Mouse (Mus musculus) neural tube, embryonic 12.5 days (tissue): ENCODE measurements at regions not wholly inside any gene's neighbourhood (a gene's known extent, or its start where the extent isn't known, plus 50 kb on each side); places are given as distances from the start of the nearest gene placed in this dataset.

ENCODE experiments used
- ATAC-seq: fragments of 200-750 bp; cut with Nextera tagmentation; 2 replicates; pipeline ENCODE4 v1.8.0; 2017; ENCODE audit warnings: low read depth, mild to moderate bottlenecking, moderate TSS enrichment, moderate library complexity; ENCODE audit not compliant: low FRiP score
- H3K27ac ChIP-seq: fragments of 300-500 bp; sonication (generic); 2 replicates; pipeline ENCODE4 v1.5.1; 2016
- H3K27me3 ChIP-seq: fragments of 300-500 bp; sonication (generic); replicated peaks from 2 replicates; pipeline ENCODE4 v1.6.1; 2016; ENCODE audit warnings: mild to moderate bottlenecking
- H3K36me3 ChIP-seq: fragments of 300-500 bp; sonication (generic); 2 replicates; pipeline ENCODE4 v1.6.1; 2016; ENCODE audit warnings: mild to moderate bottlenecking
- H3K4me1 ChIP-seq: fragments of 300-500 bp; sonication (generic); 2 replicates; pipeline ENCODE4 v1.6.1; 2016
- H3K4me2 ChIP-seq: fragments of 300-500 bp; sonication (generic); replicated peaks from 2 replicates; pipeline ENCODE4 v1.6.1; 2016; ENCODE audit warnings: mild to moderate bottlenecking
- H3K4me3 ChIP-seq: fragments of 300-500 bp; sonication (generic); 2 replicates; pipeline ENCODE4 v1.5.1; 2016
- H3K9ac ChIP-seq: fragments of 300-500 bp; sonication (generic); 2 replicates; pipeline ENCODE4 v1.6.1; 2016; ENCODE audit warnings: mild to moderate bottlenecking
- H3K9me3 ChIP-seq: fragments of 300-500 bp; sonication (generic); 2 replicates; pipeline ENCODE4 v1.6.1; 2016; ENCODE audit warnings: mild to moderate bottlenecking
- WGBS: fragments of 180-500 bp; shearing (Covaris S2); methylation state at CpG from one replicate; pipeline ENCODE4 v1.1.7; 2016; 5-methylcytosine and 5-hydroxymethylcytosine counted together

- peaks cover 11% of the 10 kb centered on the region; the same call in 1 of the 2 replicates for H3K9me3 ChIP-seq
- H3K4me1 ChIP-seq, result no peaks in the 10 kb centered on the region
- H3K4me3 ChIP-seq, result no peak overlapping the region
- ATAC-seq, result no peak
- WGBS, result 80% methylated on average over 4 of the region's 4 CpGs
- H3K9ac ChIP-seq, result no peak overlapping the region
- H3K27me3 ChIP-seq, result no peaks in the 10 kb centered on the region
- H3K4me2 ChIP-seq, result no peak overlapping the region
- H3K36me3 ChIP-seq, result no peaks in the 10 kb centered on the region
- H3K27ac ChIP-seq, result no peak overlapping the region
These were observed 252.6 kb upstream of the Stt3b start for GRCm38 (mm10) chr9:115562783-115563182.

DNA sequence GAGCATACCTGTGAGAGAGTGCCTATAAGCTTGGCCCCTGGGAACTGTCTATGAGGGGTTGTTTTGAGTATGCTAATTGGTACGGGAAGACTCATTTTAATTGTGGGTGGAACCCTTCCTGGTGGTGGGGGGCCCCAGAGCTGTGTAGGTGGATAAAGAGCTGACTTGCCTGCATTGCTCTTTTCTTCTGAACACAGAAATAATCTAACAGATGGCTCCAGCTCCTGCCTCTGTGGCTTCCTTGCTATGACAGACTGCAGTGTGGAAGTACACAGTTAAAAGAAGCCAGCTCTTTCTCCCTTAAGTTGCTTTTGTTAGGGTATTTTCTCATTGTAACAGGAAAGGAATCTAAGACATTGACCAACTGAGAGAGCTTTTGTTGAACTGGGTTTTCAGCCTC, 254.1 kb upstream of the Stt3b start:
- Histone ChIP-seq H3K9me3 (peaks cover 6% of the 10 kb centered on the region; the same call in 1 of the 2 replicates), H3K27ac (no peak overlapping the region), H3K27me3 (no peaks in the 10 kb centered on the region), H3K4me1 (no peaks in the 10 kb centered on the region), H3K4me2 (no peak overlapping the region), H3K4me3 (no peak overlapping the region), H3K9ac (no peak overlapping the region), H3K36me3 (no peaks in the 10 kb centered on the region)
- ATAC-seq, result no peak
- 61% methylated on average over 1 of the region's 1 CpGs for WGBS

DNA sequence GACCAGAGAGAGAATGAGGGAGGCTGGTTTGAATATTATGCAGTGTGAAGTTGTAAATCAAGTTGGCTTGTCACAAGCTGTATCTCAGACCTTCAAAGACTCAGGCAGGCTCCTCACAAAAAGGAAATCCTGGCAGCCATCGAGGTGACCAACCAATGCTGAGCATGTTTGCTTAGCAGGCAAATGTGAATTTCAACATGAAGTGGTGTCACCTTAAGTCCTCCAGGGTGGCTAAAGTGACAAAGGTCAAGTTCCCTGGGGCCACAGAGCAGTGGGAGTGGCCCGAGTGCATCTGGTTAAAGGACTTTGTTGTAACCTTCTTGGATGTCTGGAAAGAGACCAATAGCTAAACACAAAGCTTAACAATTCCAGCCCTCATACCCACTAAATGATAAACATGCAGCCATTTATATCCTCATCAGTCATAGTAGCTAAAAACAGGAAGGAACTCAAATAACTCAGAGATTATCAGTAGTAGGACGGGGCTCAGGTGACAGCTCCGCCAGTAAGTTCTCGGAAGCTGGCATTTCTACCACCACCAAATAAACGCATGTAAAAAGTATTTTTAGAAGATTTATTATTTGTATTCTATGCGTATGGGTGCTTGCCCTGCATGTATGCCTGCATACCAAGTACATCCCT, 258.6 kb upstream of the Stt3b start:
- 77% methylated on average over 7 of the region's 7 CpGs for WGBS
- no peak for ATAC-seq
- H3K9me3 ChIP-seq, result no peaks in the 10 kb centered on the region
- no peak overlapping the region for H3K27ac ChIP-seq
- no peaks in the 10 kb centered on the region for H3K36me3 ChIP-seq
- no peak overlapping the region for H3K4me3 ChIP-seq
- no peaks in the 10 kb centered on the region for H3K27me3 ChIP-seq
- no peaks in the 10 kb centered on the region for H3K4me1 ChIP-seq
- H3K4me2 ChIP-seq, result no peak overlapping the region
- H3K9ac ChIP-seq, result no peak overlapping the region

DNA sequence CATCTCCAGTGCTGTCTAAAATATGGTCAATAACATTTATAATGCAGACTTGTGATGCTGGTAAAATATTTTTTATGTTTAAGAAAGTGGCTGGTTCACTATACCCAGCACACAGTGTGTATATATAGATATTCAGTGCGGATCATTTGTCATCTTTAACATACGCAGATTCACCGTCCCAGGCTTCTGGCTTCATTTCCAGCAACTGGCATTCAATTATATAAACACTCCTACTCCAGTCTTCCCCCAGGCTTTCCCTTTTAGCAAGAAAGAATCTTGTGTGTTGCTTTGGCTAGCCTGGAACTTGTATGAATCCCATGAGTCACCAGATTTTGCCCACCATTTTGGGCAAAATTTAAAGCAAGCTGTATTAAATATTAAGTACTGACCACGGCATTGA, 260.8 kb upstream of the Stt3b start:
- no peak overlapping the region for H3K4me3 ChIP-seq
- WGBS, result 88% methylated on average over 4 of the region's 4 CpGs
- H3K9me3 ChIP-seq, result no peaks in the 10 kb centered on the region
- H3K27ac ChIP-seq, result no peak overlapping the region
- no peak overlapping the region for H3K9ac ChIP-seq
- H3K4me1 ChIP-seq, result no peaks in the 10 kb centered on the region
- H3K36me3 ChIP-seq, result no peaks in the 10 kb centered on the region
- H3K27me3 ChIP-seq, result no peaks in the 10 kb centered on the region
- H3K4me2 ChIP-seq, result no peak overlapping the region
- ATAC-seq, result no peak

GRCm38 (mm10) chr9:115581116-115581515, 270.9 kb upstream of the Stt3b start:
- Histone ChIP-seq H3K9ac (no peak overlapping the region), H3K9me3 (peaks cover 7% of the 10 kb centered on the region; the same call in 1 of the 2 replicates), H3K27ac (no peak overlapping the region), H3K4me3 (no peak overlapping the region), H3K4me1 (no peaks in the 10 kb centered on the region), H3K4me2 (no peak overlapping the region), H3K36me3 (no peaks in the 10 kb centered on the region), H3K27me3 (no peaks in the 10 kb centered on the region)
- 74% methylated on average over 3 of the region's 3 CpGs for WGBS
- no peak for ATAC-seq

DNA sequence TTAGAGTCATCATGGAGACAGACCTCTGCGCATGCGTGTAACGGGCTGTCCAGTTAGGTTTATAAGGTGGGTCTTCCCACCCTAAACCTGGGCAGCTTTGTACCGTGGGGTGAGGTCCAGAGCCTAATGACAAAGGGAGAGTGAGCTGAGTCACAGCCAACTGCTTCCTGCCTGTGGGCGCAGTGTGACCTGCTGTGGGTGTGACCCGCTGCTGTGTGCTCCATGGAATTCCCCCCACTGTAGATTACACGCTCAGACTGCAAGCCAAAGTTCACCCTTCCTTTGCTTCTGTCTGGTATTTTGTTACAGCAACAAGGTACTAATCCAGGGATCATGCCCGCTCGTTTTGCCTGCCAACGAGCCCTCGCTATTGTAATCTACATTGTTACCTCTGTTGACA, 273.3 kb upstream of the Stt3b start:
- Histone ChIP-seq H3K4me2 (no peak overlapping the region), H3K9me3 (no peaks in the 10 kb centered on the region), H3K9ac (no peak overlapping the region), H3K27ac (no peak overlapping the region), H3K4me3 (no peak overlapping the region), H3K36me3 (no peaks in the 10 kb centered on the region), H3K27me3 (no peaks in the 10 kb centered on the region), H3K4me1 (no peaks in the 10 kb centered on the region)
- WGBS, result 94% methylated on average over 11 of the region's 11 CpGs
- ATAC-seq, result no peak

DNA sequence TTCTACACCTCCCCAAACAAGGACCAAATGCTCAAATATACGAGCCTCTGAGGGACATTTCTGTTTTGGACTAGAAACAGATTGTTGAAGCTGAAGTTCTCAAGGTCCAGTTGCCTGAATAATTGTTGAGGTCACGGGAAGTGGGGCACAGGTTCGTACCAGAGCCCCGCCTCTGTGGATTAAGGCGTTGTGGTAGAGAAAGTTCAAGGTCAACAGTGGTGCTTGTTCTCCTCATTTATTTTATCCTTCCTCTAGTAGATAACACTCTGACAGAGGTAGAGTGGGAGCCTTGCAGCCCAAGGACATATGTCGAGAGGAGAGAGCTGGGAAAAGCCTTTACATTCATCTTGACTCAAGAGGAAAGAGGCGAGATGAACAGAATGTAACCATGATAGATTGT, 274.7 kb upstream of the Stt3b start:
- Histone ChIP-seq H3K9ac (no peak overlapping the region), H3K4me3 (no peak overlapping the region), H3K27ac (no peak overlapping the region), H3K9me3 (no peaks in the 10 kb centered on the region), H3K4me2 (no peak overlapping the region), H3K36me3 (no peaks in the 10 kb centered on the region), H3K4me1 (no peaks in the 10 kb centered on the region), H3K27me3 (no peaks in the 10 kb centered on the region)
- no peak for ATAC-seq
- 79% methylated on average over 7 of the region's 7 CpGs for WGBS

GRCm38 (mm10) chr9:115592466-115592865, 282.2 kb upstream of the Stt3b start:
- Histone ChIP-seq H3K27me3 (no peaks in the 10 kb centered on the region), H3K4me3 (no peak overlapping the region), H3K36me3 (no peaks in the 10 kb centered on the region), H3K27ac (no peak overlapping the region), H3K4me2 (no peak overlapping the region), H3K9ac (no peak overlapping the region), H3K9me3 (no peaks in the 10 kb centered on the region), H3K4me1 (no peaks in the 10 kb centered on the region)
- 74% methylated on average over 5 of the region's 5 CpGs for WGBS
- ATAC-seq, result no peak

GRCm38 (mm10) chr9:115600228-115600627, 290.0 kb upstream of the Stt3b start:
- no peaks in the 10 kb centered on the region for H3K9me3 ChIP-seq
- no peaks in the 10 kb centered on the region for H3K36me3 ChIP-seq
- no peak overlapping the region for H3K4me2 ChIP-seq
- 87% methylated on average over 9 of the region's 9 CpGs for WGBS
- peaks cover 4% of the 10 kb centered on the region; the same call in 1 of the 2 replicates for H3K4me1 ChIP-seq
- ATAC-seq, result no peak
- no peaks in the 10 kb centered on the region for H3K27me3 ChIP-seq
- no peak overlapping the region for H3K27ac ChIP-seq
- no peak overlapping the region for H3K9ac ChIP-seq
- H3K4me3 ChIP-seq, result no peak overlapping the region

DNA sequence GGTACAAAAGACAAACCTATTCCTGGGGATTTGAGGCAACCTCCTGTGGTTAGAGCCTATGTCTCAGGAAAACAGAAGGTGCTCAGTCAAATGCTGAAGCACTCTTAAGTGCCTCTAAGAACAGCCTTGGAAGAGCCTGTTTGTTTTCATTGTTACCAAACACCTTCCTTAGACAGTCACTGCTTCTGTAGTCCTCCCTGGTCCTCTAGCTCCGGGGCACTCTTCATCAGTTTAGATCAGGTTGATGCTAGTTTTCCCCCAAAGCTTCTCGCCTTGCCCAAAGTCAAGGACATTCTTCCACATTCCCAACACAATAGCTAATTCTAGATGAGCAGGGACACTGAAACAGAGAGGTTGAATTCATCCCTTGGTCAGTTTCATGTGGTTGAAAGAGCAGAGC, 290.6 kb upstream of the Stt3b start:
- H3K27ac ChIP-seq, result no peak overlapping the region
- no peak overlapping the region for H3K9ac ChIP-seq
- H3K4me3 ChIP-seq, result no peak overlapping the region
- H3K4me2 ChIP-seq, result no peak overlapping the region
- H3K9me3 ChIP-seq, result no peaks in the 10 kb centered on the region
- WGBS, result 82% methylated on average over 2 of the region's 2 CpGs
- H3K4me1 ChIP-seq, result peaks cover 4% of the 10 kb centered on the region; the same call in 1 of the 2 replicates
- H3K27me3 ChIP-seq, result no peaks in the 10 kb centered on the region
- no peak for ATAC-seq
- no peaks in the 10 kb centered on the region for H3K36me3 ChIP-seq

GRCm38 (mm10) chr9:115602772-115603171, 292.6 kb upstream of the Stt3b start:
- no peak overlapping the region for H3K9ac ChIP-seq
- no peak overlapping the region for H3K4me2 ChIP-seq
- WGBS, result 93% methylated on average over 7 of the region's 7 CpGs
- ATAC-seq, result no peak
- no peak overlapping the region for H3K27ac ChIP-seq
- H3K27me3 ChIP-seq, result no peaks in the 10 kb centered on the region
- H3K9me3 ChIP-seq, result no peaks in the 10 kb centered on the region
- H3K36me3 ChIP-seq, result no peaks in the 10 kb centered on the region
- no peak overlapping the region for H3K4me3 ChIP-seq
- H3K4me1 ChIP-seq, result peaks cover 4% of the 10 kb centered on the region; the same call in 1 of the 2 replicates

- ATAC-seq, result peak; percentile 89
- Histone ChIP-seq H3K9me3 (no peaks in the 10 kb centered on the region), H3K27me3 (no peaks in the 10 kb centered on the region), H3K27ac (no peak overlapping the region), H3K9ac (no peak overlapping the region), H3K4me3 (no peak overlapping the region), H3K36me3 (no peaks in the 10 kb centered on the region), H3K4me1 (peaks cover 4% of the 10 kb centered on the region; the same call in 1 of the 2 replicates), H3K4me2 (no peak overlapping the region)
- WGBS, result 51% methylated on average over 3 of the region's 3 CpGs
These were observed 294.2 kb upstream of the Stt3b start for GRCm38 (mm10) chr9:115604450-115604849.

DNA sequence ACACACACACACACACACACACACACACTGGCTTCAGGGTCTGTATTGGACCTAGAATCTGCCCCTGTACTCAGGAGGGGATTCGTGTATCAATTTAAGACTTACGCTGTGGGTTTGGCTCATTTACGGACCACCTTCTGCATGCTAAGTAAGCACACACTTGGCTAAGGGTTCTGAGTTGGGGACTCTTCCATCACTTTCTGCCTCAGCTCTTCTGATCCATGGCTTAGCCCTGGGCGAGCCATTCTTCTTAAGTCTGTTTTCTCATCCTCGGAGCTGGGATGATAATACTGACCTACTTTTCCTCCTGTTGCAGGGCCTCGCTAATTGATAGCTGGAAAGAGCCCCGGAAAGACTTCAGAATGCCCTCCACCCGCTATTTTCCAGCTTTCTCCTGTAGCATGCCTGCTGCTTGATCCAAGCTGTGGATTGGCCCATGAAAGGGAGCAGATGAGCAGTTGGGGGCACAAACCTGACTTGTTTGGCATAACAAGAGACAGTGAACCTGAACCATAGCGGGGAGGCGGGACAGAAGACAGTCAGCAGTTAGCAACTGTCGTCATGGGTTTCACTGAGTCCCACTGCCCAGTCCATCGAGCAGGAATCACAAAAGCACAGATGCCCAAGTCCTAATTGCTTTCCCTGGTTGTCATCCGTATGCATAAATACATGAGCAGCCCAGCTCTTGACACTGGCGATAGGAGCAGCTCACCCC, 294.9 kb upstream of the Stt3b start:
- Histone ChIP-seq H3K9ac (no peak overlapping the region), H3K4me2 (no peak overlapping the region)
- WGBS, result 72% methylated on average over 14 of the region's 14 CpGs

More for the DNA sequence above, 294.9 kb upstream of the Stt3b start:
- H3K4me1 ChIP-seq, result peaks cover 4% of the 10 kb centered on the region; the same call in 1 of the 2 replicates
- H3K9me3 ChIP-seq, result no peaks in the 10 kb centered on the region
- no peak overlapping the region for H3K4me3 ChIP-seq
- no peaks in the 10 kb centered on the region for H3K27me3 ChIP-seq
- no peak overlapping the region for H3K27ac ChIP-seq
- peak; percentile 55; the same call in 1 of the 2 replicates for ATAC-seq
- no peaks in the 10 kb centered on the region for H3K36me3 ChIP-seq
